Mouse (Mus musculus) cerebellum, adult 2 months (tissue): ENCODE results near the gene Otud7b.

Experiments
- CTCF ChIP-seq: fragments of 200-500 bp; IDR thresholded peaks from 2 replicates; pipeline ENCODE4 v1.5.1; 2011; ENCODE audit warnings: low read depth, mild to moderate bottlenecking, control low read depth, low read length, moderate library complexity, borderline replicate concordance; ENCODE audit not compliant: insufficient read depth
- POLR2A ChIP-seq: fragments of 200-500 bp; IDR thresholded peaks from 2 replicates; pipeline ENCODE4 v1.6.1; 2011; ENCODE audit warnings: low read length, control low read depth, borderline replicate concordance; ENCODE audit not compliant: insufficient read depth

GRCm38 (mm10) chr3:96207819-96208218, 103.5 kb downstream of the Otud7b start:
- TF ChIP-seq CTCF (no peak), POLR2A (no peak)
